Mouse (Mus musculus): ENCODE data around the gene Nabp2.

The Nabp2 gene

DNA sequence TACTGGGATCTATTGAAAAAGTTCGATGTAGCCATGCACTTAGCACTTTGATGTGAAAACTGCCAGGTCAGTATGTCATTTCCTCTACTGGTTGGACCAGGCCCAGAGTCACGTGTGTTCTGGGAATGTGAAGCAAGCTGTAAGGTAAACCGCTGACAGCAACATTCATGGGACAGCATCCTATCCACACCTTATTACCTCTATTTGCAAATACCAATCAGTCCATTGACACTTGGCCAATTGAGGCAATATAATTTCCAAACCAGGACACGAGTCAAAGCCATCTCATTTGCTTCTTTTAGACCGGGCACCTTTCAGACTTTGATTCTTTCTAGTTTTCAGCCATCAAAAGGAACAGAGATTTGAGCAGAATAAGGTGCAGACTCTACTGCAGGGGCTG lies 17.8 kb upstream of the Nabp2 start:
- DNase-seq, result no peak

DNA sequence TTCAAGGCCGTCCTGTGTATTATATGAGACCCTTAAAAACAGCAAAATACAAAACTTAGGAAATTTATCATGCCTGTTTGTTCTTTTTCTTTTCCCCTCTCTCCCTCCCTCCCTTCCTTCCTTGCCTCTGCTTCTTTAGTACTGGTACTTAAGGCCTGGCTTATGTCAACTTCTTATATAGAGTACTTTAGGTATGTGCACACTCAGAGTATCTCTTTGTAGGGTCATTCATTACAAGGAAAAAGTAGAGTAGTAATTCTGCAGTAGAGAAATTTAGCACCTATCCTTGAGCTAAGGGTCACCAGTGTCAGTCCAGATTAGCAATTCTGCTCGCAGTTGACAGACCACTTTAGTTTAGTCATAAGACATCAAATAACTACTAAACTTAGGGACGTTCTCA lies 14.0 kb upstream of the Nabp2 start:
- no peak for DNase-seq

GRCm38 (mm10) chr10:128424604-128425003 lies 13.3 kb upstream of the Nabp2 start:
- no peak for DNase-seq

DNA sequence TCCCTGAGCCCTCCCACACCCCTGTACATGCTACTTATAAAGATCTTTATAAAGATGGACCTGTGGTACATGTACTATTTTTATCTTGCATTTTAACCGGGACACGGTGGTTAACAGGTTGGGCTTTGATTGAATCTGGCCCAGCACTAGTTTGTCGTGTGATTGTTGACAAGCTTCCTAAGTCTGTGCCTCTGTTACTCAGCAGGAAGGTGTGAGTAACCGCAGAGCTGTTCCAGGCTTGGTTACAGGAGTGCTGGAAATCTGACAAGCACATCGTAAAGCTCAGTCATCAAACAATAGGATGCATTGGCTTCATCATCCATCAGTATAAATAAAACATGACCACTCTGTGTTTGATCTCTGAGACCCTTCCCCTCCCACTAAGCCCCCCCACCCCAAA lies 11.1 kb upstream of the Nabp2 start:
- DNase-seq, result peak; percentile 44 to 55

DNA sequence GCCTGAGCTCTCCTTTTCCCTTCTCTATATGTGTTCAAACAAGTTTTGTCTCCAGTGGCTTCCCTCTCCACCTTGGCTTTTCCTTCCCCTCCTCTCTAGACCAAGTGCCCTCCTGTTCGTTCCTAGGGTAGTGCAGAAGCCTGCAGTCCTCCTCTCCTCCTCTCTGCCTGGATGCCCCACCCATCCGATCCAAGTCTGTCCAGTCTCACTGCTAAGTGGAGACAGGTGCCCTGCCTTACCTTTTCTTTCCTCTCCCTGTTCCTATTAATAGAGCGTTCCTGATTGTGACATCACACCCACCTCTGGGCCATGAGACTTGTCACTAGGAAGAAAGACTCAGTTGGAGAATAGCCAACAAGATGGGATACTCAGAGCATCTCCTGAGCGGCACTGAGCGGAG lies 3.6 kb upstream of the Nabp2 start:
- no peak for DNase-seq

- peak; percentile 36 to 49 for DNase-seq
These were observed 1.8 kb upstream of the Nabp2 start for GRCm38 (mm10) chr10:128413076-128413475.

DNA sequence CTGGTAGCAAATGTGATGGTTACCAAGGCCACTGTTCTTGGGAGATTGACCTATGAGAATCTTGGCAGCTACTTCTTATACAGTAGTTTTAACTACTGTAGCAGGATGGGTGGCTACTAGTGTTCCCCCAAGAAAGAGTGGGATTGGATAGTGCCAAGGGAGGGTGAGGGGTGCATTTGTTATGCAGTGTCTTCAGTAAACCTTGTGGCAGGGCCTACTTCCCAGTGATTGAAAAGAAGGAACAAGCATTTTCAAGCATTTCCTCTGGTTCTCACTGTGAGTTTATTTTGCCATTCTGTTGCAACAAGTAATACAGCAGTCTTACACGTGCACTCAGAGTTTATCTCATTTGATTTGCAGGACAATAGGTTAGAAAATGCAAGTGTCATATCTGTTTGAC lies 1.3 kb upstream of the Nabp2 start:
- DNase-seq, result no peak

- DNase-seq, result peak; percentile 45 to 48
These were observed 726 bp upstream of the Nabp2 start for GRCm38 (mm10) chr10:128412055-128412381.

- DNase-seq, result no peak
These were observed 789 bp downstream of the Nabp2 start for GRCm38 (mm10) chr10:128410560-128410845.

DNA sequence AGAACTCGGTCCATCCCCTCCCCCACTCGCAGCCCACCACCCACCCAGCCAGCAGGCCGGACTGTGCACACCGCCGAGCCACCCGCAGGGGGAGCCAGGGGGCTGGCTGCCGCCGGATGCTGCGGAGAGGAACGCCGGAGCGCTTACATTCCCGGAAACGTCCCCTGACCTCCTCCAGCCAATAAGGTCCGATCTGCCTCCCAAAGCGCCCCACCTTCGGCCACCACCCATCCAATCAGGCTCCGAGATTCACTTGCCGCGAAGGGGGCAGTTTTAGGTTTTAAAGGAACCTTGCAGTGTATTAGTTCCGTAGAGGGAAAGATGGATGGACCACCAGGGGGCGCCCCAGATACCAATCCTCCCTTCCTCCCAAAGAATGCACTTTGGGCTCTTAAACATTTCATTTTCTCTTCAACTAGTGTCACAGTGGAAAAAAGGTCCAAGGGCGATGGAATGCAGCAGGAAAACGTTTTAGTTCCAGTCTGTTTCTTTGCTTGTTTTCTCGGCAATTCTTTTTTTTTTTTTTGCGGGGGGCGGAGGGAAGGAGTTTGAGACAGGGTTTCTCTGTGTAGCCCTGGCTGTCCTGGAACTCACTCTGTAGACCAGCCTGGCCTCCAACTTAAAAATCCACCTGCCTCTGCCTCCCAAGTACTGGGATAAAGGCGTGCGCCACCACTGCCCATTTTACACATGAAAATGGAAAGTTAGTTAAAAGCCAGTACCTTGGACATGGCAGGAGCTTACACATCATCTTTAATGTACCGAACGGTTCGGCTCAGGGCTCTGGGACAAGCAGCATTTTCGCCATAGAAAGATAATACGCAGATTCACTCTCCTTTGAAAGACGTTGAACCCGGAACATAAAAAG lies 1.4 kb downstream of the Nabp2 start:
- peak; percentile 97 to 98 for DNase-seq

GRCm38 (mm10) chr10:128408591-128409535 lies 2.4 kb downstream of the Nabp2 start:
- DNase-seq, result peak; percentile 46 to 58

GRCm38 (mm10) chr10:128403931-128404330 lies 7.4 kb downstream of the Nabp2 start:
- peak; percentile 77 for DNase-seq

GRCm38 (mm10) chr10:128401638-128402037 lies 9.7 kb downstream of the Nabp2 start:
- DNase-seq, result no peak

- DNase-seq, result no peak
These were observed 10.2 kb downstream of the Nabp2 start, which contains the start of gene Slc39a5 for GRCm38 (mm10) chr10:128401056-128401455. Gene Slc39a5, minus strand, starts transcription at chr10:128401229.

- no peak for DNase-seq
These were observed 11.0 kb downstream of the Nabp2 start for GRCm38 (mm10) chr10:128400338-128400737.

DNA sequence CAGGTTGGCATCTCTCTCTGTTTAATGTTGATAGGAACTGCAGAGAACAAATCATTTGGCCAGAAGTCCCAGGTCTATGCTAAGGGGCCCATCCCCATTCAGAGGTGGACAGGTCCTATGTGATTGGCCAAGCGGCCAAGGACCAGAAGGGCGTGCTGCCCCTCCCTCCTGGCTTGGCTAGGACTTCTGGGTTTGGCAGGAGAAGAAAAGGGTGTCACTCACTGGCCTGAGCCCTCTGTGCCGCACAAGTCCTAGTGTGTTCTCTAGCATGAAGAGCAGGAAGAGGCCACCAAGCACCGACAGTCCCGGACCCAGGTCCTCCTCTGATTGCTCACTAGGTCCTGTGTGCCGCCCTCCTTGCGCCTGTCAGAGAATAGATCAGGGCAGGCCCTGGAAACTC lies 13.8 kb downstream of the Nabp2 start:
- DNase-seq, result peak; percentile 59 to 68

GRCm38 (mm10) chr10:128396716-128397264 lies 14.5 kb downstream of the Nabp2 start:
- DNase-seq, result no peak

DNA sequence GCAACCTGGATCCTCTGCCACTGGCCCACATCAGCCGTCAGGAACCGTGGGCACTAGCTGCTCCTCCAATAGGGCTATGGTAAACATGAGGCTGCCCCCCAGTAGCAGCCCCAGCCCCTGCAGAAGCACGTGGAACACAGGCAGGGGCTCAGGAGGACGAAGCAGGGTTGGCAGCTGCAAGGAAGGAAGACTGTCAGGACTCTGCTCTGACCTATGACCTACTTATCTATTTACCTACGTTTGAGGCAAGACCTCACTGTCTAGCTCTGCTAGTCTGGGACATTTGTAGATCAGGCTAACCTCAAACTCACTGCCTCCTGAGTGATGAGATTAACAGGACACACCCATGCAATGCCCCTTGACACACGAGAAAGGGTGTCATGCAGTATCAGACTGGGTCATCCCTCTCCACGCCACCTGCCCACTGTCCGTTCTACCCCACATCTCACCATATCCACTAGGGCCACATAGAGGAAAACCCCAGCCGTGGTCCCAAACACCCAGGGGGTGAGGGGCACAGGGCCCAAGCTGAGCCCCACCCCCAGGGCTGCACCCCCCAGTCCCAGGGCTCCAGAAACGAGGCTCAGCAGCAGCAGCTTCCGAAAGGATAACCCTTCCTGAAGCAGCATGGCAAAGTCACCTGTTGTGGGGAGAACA lies 15.1 kb downstream of the Nabp2 start:
- DNase-seq, result no peak

GRCm38 (mm10) chr10:128391850-128392249 lies 19.4 kb downstream of the Nabp2 start:
- no peak for DNase-seq

DNA sequence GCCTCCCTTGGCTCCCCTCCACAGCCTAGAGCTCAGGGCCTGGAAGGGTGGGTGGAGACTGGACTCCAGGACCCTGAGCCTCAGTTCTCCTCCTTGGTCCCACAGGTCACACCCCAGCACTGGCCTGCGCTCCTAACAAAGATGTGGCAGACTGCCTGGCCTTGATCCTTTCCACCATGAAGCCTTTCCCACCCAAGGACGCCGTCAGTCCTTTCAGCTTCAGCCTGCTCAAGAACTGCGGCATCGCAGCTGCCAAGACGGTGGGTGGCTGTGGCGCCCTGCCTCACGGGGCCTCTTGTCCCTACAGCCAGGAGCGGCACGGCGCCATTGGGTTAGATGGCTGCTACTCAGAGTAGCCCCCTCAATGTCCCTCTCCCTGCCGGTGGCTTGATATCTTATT lies 20.9 kb downstream of the Nabp2 start:
- DNase-seq, result no peak

DNA sequence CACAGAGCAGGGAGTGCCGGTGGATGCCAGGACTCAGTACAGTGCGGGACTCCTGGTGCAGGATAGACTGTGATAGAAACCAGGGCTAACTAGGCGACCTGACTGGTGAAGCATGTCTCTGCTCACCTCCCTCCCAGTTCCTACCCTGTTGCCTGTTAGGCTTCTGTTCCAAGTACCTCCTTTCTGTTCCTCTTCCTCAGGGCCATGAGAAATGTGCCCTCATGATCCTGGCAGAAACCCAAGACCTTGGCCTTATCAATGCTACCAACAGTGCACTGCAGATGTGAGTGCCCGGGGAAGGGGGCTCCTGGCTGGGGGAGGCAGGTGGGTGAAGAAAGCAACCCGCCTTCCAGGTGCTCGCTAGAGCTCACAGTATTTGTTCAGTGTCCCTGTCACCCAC lies 21.7 kb downstream of the Nabp2 start:
- DNase-seq, result no peak

DNA sequence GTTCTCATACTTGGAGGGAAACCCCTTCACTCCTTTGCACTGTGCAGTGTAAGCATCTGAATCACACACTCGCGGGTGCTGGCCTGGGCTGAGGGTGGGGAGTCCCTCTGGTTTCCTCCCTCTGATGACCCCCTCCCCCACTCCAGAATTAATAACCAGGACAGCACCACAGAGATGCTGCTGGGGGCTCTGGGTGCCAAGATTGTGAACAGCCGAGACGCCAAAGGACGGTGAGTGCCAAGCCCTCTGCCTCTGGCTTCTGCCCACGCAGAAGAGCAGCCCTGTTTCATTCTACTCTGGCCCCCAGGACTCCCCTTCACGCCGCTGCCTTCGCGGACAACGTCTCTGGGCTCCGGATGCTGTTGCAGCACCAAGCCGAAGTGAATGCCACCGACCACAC lies 22.4 kb downstream of the Nabp2 start:
- DNase-seq, result peak in 1 of 2 experiments; percentile 26

DNA sequence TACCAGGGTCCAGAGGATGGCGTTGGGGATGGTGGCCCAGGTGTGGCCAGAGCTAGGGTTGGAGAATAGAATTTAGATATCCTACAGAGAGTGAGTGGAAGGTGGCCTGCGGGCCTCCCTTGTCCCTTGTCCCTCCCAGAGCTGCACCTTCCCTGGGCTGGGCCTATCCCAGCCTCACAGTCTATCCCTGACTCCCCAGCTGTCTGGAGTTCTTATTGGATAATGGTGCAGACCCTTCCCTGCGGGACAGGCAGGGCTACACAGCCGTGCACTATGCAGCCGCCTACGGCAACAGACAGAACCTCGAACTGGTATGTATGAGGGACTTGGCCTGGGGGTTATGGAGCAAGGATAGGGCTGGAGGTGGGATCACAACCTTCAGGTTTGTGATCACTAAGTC lies 25.4 kb downstream of the Nabp2 start:
- no peak for DNase-seq

All from cerebellum, adult 18-20 months (tissue).